Mouse (Mus musculus): ENCODE measurements around the gene Neu1. TPM values are rescaled to one million over a fixed set of nuclear protein-coding genes. Genes with fewer than 3 reads are reported as not detected.
"Not testable (repeated sequence)": the region's sequence is repeated elsewhere in the genome, so short reads cannot be mapped to it uniquely, and the experiment has no call there.

Neu1 gene
- polyA plus RNA-seq, 1 experiment from 2014 or later: 21.5 TPM

DNA sequence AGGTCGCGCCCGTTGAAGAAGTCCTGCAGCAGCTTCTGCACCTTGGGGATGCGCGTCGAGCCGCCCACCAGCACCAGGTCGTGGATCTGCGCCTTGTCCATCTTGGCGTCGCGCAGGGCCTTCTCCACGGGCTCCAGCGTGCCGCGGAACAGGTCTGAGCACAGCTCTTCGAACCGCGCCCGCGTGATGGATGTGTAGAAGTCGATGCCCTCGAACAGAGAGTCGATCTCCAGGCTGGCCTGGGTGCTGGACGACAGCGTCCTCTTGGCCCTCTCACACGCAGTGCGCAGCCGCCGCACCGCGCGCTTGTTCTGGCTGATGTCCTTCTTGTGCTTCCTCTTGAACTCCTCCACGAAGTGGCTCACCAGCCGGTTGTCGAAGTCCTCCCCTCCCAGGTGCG is 39.8 kb downstream of the Neu1 start:
- H3K9ac ChIP-seq; H3K27ac ChIP-seq (ENCODE audit: poor library complexity, severe bottlenecking); ATAC-seq (ENCODE audit: insufficient number of reproducible peaks, low FRiP score); H3K36me3 ChIP-seq; H3K4me1 ChIP-seq (replicated peaks); H3K4me2 ChIP-seq; H3K9me3 ChIP-seq (replicated peaks); H3K4me3 ChIP-seq: not testable (repeated sequence)
- H3K27me3 ChIP-seq (replicated peaks): peaks cover 30% of the 10 kb centered on the region
- WGBS: 26% methylated on average over 19 of the region's 37 CpGs

DNA sequence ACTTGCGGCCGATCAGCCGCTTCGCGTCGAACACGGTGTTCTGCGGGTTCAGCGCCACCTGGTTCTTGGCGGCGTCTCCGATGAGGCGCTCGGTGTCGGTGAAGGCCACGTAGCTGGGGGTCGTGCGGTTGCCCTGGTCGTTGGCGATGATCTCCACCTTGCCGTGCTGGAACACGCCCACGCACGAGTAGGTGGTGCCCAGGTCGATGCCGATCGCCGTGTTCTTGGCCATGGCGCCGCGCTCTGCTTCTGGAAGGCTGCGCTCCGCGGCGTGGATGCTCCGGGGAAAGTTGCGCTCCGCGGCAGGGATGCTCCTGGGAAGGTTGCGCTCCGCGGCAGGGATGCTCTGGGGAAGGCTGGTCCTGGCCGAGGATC is 40.6 kb downstream of the Neu1 start:
- H3K4me1 ChIP-seq (replicated peaks); H3K9me3 ChIP-seq (replicated peaks); H3K36me3 ChIP-seq; H3K27ac ChIP-seq (ENCODE audit: poor library complexity, severe bottlenecking); H3K9ac ChIP-seq: not testable (repeated sequence)
- WGBS: 1% methylated on average over 18 of the region's 43 CpGs
- peak; percentile 20 for ATAC-seq (ENCODE audit: insufficient number of reproducible peaks, low FRiP score)
- Histone ChIP-seq H3K27me3 (replicated peaks) (peaks cover 26% of the 10 kb centered on the region), H3K4me2 (peak overlapping the region; percentile 90), H3K4me3 (peak overlapping the region; percentile 53)

DNA sequence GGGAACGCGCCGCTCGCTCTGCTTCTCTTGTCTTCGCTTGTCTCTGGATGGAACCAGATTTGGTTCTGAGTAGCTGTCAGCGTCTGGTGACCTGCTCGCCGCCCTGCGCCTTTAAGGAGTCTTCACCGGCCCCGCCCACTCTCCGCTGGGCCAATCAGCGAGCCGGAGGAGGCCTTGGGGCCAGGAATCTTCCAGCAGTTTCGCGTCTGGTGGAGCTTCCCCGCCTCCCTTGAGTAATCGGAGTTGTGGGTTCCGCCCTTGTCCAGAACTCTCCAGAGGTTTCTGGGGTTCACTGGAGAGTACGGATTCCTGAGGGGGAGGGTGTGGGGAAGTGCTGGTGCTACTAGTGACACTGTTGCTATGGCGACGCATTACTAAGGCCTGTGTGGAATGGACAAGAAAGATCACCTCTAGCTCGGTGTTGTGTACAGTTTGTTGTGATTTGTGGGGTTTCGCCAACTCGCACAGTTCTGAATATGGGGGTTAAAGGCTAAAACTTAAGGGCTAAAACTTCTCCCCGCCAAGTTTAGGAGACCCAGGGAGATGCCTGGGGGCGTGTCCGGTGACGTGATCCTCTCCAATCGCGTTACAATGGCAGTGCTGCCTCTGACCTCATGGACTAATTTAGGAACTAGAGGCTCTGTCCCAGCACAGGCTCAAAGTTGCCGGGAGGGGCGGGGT is 41.2 kb downstream of the Neu1 start, which contains the start of the genes Hspa1a and Hspa1l:
Gene Hspa1a (minus strand): TSS at position 88 of the 681 bp plus-strand sequence.
Gene Hspa1l (plus strand): TSS at position 635 of the 681 bp plus-strand sequence.
- ATAC-seq (ENCODE audit: insufficient number of reproducible peaks, low FRiP score): peak; percentile 95
- H3K4me1 ChIP-seq (replicated peaks); H3K36me3 ChIP-seq; H3K9me3 ChIP-seq (replicated peaks): not testable (repeated sequence)
- peak within 1 kb of the TSS; percentile 90 for H3K4me2 ChIP-seq
- peak within 1 kb of the TSS; percentile 53 for H3K4me3 ChIP-seq
- H3K9ac ChIP-seq: peak within 1 kb of the TSS; percentile 65
- under 1% methylated on average over 29 of the region's 33 CpGs for WGBS
- H3K27ac ChIP-seq (ENCODE audit: poor library complexity, severe bottlenecking): peak within 1 kb of the TSS; percentile 79
- H3K27me3 ChIP-seq (replicated peaks): peaks cover 26% of the 10 kb centered on the region

DNA sequence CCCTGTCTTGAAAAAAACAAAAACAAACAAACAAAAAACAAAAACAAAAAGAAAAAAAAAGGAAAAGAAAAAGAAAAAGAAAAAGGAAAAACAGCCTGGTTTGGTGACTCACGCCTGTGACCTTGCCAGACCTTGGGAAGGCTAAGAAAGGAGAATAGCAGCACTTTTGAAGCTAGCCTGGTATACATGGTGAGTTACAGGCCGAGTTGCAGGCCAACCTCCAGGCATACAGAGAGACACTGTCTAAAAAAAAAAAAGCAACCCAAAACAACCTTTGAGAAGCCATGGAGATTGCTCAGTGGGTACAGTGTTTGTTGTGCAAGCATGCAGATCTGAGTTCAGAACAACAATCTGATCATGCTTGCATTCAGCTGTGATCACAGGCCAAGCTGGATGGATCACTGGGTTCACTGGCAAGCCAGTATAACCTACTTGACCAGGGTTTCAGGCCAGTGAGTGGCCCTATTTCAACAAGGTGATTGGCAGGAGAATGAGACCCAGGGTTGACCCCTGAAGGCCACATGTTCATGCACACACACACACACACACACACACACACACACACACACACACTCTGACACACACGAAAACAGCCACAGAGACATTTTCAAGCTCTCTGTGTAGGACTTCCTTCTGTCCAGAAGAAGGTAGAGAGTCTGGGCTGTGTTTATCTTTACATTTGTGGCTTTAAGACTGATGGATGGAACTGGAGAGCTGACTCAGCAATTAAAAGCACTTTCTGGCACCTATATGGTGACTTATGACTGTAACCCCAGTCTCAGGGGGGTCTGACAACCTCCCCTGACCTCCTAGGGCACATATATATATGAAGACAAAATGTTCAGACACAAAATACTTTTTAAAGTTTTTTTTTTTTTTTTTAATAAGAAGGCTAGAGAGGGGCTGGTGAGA is 44.8 kb downstream of the Neu1 start:
- Histone ChIP-seq H3K9ac (no peak overlapping the region), H3K9me3 (replicated peaks) (no peaks in the 10 kb centered on the region), H3K4me3 (no peak overlapping the region), H3K27me3 (replicated peaks) (no peaks in the 10 kb centered on the region), H3K27ac (ENCODE audit: poor library complexity, severe bottlenecking) (no peak overlapping the region), H3K4me2 (no peak overlapping the region), H3K4me1 (replicated peaks) (peaks cover 8% of the 10 kb centered on the region), H3K36me3 (no peaks in the 10 kb centered on the region; the same call in 1 of the 2 replicates)
- no peak for ATAC-seq (ENCODE audit: insufficient number of reproducible peaks, low FRiP score)
- WGBS: 73% methylated on average over 3 of the region's 3 CpGs

DNA sequence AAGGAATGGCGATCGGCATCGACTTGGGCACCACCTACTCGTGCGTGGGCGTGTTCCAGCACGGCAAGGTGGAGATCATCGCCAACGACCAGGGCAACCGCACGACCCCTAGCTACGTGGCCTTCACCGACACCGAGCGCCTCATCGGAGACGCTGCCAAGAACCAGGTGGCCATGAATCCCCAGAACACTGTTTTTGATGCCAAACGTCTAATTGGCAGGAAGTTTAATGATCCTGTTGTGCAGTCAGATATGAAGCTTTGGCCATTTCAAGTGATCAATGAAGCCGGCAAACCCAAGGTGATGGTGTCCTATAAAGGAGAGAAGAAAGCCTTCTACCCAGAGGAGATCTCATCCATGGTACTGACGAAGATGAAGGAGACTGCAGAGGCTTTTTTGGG is 45.9 kb downstream of the Neu1 start:
- ATAC-seq (ENCODE audit: insufficient number of reproducible peaks, low FRiP score): no peak
- no peak overlapping the region for H3K4me3 ChIP-seq
- no peak overlapping the region for H3K27ac ChIP-seq (ENCODE audit: poor library complexity, severe bottlenecking)
- H3K4me1 ChIP-seq (replicated peaks): peaks cover 10% of the 10 kb centered on the region
- no peaks in the 10 kb centered on the region for H3K27me3 ChIP-seq (replicated peaks)
- H3K36me3 ChIP-seq: no peaks in the 10 kb centered on the region; the same call in 1 of the 2 replicates
- no peak overlapping the region for H3K4me2 ChIP-seq
- H3K9me3 ChIP-seq (replicated peaks): no peaks in the 10 kb centered on the region
- WGBS: 90% methylated on average over 20 of the region's 20 CpGs
- no peak overlapping the region for H3K9ac ChIP-seq

DNA sequence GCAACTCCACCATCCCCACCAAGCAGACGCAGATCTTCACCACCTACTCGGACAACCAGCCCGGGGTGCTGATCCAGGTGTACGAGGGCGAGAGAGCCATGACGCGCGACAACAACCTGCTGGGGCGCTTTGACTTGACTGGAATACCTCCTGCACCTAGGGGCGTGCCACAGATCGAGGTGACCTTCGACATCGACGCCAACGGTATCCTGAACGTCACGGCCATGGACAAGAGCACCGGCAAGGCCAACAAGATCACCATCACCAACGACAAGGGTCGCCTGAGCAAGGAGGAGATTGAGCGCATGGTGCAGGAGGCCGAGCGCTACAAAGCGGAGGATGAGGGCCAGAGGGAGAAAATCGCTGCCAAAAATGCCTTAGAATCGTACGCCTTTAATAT is 47.2 kb downstream of the Neu1 start:
- H3K27me3 ChIP-seq (replicated peaks): no peaks in the 10 kb centered on the region
- peaks cover 11% of the 10 kb centered on the region for H3K4me1 ChIP-seq (replicated peaks)
- no peak overlapping the region for H3K9ac ChIP-seq
- ATAC-seq (ENCODE audit: insufficient number of reproducible peaks, low FRiP score): no peak
- H3K9me3 ChIP-seq (replicated peaks): no peaks in the 10 kb centered on the region
- no peak overlapping the region for H3K4me2 ChIP-seq
- no peak overlapping the region for H3K4me3 ChIP-seq
- H3K36me3 ChIP-seq: no peaks in the 10 kb centered on the region; the same call in 1 of the 2 replicates
- no peak overlapping the region for H3K27ac ChIP-seq (ENCODE audit: poor library complexity, severe bottlenecking)
- WGBS: 81% methylated on average over 27 of the region's 27 CpGs

DNA sequence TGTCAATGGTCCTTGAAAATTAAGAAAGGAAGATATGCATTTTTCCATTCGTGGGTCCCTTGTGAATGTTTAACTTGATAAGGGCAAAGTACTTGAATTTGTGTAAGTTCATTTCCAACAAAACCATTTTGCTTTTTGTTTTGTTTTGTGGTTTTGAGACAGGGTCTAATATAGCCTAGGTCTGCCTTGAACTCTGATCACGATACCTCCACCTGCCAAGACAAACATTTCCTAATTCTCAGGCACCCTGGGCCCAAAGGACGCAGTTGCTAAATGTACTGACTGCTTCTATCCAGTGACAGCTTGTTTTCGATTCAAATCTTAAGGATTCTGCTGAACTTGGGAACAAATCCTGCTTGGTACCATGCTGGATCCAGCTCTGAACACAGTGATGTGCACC is 48.6 kb downstream of the Neu1 start:
- H3K27me3 ChIP-seq (replicated peaks): no peaks in the 10 kb centered on the region
- no peak overlapping the region for H3K9ac ChIP-seq
- no peaks in the 10 kb centered on the region for H3K9me3 ChIP-seq (replicated peaks)
- no peak for ATAC-seq (ENCODE audit: insufficient number of reproducible peaks, low FRiP score)
- H3K36me3 ChIP-seq: peaks cover 2% of the 10 kb centered on the region
- H3K4me2 ChIP-seq: no peak overlapping the region
- H3K4me3 ChIP-seq: no peak overlapping the region
- peaks cover 11% of the 10 kb centered on the region for H3K4me1 ChIP-seq (replicated peaks)
- no peak overlapping the region for H3K27ac ChIP-seq (ENCODE audit: poor library complexity, severe bottlenecking)
- 91% methylated on average over 4 of the region's 4 CpGs for WGBS

DNA sequence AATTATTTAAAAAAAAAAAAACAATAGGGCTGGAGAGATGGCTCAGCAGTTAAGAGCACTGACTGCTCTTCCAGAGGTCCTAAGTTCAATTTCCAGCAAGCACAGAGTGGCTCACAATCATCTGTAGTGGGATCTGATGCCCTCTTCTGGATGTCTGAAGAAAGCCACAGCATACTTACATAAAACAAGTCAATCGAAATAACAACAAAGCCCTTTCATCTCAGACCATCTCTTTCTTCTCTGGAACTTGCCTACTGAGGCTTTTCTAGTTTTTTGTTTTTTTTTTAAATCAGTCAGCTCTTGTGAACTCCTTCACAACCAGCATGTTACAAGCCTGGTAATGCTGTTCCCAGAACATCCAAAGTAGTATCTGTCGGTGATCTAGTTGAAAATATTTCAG is 49.6 kb downstream of the Neu1 start:
- Histone ChIP-seq H3K4me3 (peak overlapping the region; percentile 85), H3K4me2 (peak overlapping the region; percentile 92), H3K9ac (peak overlapping the region; percentile 90), H3K4me1 (replicated peaks) (peaks cover 11% of the 10 kb centered on the region), H3K27ac (ENCODE audit: poor library complexity, severe bottlenecking) (no peak overlapping the region), H3K27me3 (replicated peaks) (no peaks in the 10 kb centered on the region), H3K36me3 (peaks cover 12% of the 10 kb centered on the region), H3K9me3 (replicated peaks) (no peaks in the 10 kb centered on the region)
- no peak for ATAC-seq (ENCODE audit: insufficient number of reproducible peaks, low FRiP score)
- WGBS: 14% methylated on average over 2 of the region's 2 CpGs

DNA sequence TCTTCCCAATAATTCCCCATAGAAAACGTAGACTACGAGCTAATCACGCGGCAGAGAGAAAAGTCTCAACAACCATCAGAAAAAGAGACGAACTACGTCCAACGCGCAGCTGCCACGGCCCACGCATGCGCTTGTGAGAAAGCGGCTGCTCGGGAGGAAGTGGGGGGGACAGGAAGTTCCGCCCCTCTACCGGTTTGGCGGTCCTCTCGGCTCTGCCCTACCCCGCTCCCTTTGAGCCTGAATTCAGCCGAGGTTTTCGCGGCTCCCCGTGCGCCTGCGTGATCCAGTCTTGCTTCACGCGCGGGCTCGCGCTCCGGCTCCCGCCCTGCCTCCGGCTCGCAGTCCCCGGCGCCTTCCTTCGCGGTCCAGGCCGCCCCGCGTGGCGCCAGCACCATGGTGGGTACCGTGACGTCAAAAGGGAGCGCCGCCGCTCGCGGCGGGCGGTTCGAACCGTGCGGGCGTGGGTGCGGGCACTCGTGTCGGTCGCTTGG is 50.7 kb downstream of the Neu1 start, which contains the start of gene Lsm2:
Gene Lsm2 (plus strand): TSS at position 173 of the 491 bp plus-strand sequence.
- Histone ChIP-seq H3K4me1 (replicated peaks) (peaks cover 11% of the 10 kb centered on the region), H3K27ac (ENCODE audit: poor library complexity, severe bottlenecking) (peak within 1 kb of the TSS; percentile 95), H3K36me3 (peaks cover 23% of the 10 kb centered on the region), H3K4me3 (peak within 1 kb of the TSS; percentile 85), H3K9me3 (replicated peaks) (no peaks in the 10 kb centered on the region), H3K27me3 (replicated peaks) (no peaks in the 10 kb centered on the region), H3K9ac (peak within 1 kb of the TSS; percentile 90), H3K4me2 (peak within 1 kb of the TSS; percentile 92)
- ATAC-seq (ENCODE audit: insufficient number of reproducible peaks, low FRiP score): peak; percentile 93
- WGBS: under 1% methylated on average over 58 of the region's 58 CpGs

DNA sequence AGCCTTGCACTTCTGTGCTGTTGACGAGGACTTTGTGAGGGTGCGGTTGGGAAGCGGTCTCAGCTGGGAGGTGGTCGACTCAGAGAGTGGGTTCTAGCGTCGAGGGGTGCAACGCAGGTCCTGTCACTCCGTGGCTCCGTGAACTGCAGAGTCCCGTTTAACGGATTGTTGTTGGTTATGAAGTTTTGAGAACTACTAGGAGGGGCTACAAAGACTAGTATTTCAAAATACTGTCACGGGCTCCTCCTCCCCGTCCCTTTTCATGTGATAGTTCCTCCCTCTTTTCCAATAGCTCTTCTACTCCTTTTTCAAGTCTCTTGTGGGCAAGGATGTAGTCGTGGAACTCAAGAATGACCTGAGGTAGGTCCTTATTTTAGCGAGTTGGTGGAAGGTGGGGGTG is 51.3 kb downstream of the Neu1 start:
- no peaks in the 10 kb centered on the region for H3K9me3 ChIP-seq (replicated peaks)
- WGBS: under 1% methylated on average over 15 of the region's 15 CpGs
- peaks cover 25% of the 10 kb centered on the region for H3K36me3 ChIP-seq
- H3K4me1 ChIP-seq (replicated peaks): peaks cover 11% of the 10 kb centered on the region
- peak overlapping the region; percentile 90 for H3K9ac ChIP-seq
- H3K27me3 ChIP-seq (replicated peaks): no peaks in the 10 kb centered on the region
- H3K4me3 ChIP-seq: peak overlapping the region; percentile 85
- peak overlapping the region; percentile 95 for H3K27ac ChIP-seq (ENCODE audit: poor library complexity, severe bottlenecking)
- ATAC-seq (ENCODE audit: insufficient number of reproducible peaks, low FRiP score): peak; percentile 10; the same call in 1 of the 2 replicates
- H3K4me2 ChIP-seq: peak overlapping the region; percentile 92

DNA sequence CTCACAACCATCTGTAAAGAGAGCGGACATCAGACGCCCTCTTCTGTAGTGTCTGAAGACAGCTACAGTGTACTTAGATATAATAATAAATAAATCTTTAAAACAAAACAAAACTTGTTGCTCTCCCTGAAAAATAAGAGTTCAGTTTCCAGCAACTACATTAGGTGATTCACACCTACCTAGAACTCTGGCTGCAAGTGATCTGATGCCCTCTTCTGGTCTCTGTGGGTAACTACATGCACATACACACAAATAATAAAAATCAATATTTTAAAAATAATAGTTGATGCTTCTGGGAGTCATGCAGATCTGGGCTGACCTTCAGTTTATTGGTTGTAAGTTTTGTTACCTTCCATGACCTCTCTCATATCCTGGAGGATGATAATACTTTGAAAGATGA is 53.2 kb downstream of the Neu1 start:
- no peaks in the 10 kb centered on the region for H3K27me3 ChIP-seq (replicated peaks)
- WGBS: 76% methylated on average over 2 of the region's 2 CpGs
- H3K4me2 ChIP-seq: no peak overlapping the region
- H3K4me3 ChIP-seq: no peak overlapping the region
- peaks cover 11% of the 10 kb centered on the region for H3K4me1 ChIP-seq (replicated peaks)
- peak overlapping the region; percentile 10; the same call in 1 of the 2 replicates for H3K9ac ChIP-seq
- H3K9me3 ChIP-seq (replicated peaks): no peaks in the 10 kb centered on the region
- no peak overlapping the region for H3K27ac ChIP-seq (ENCODE audit: poor library complexity, severe bottlenecking)
- no peak for ATAC-seq (ENCODE audit: insufficient number of reproducible peaks, low FRiP score)
- H3K36me3 ChIP-seq: peaks cover 29% of the 10 kb centered on the region

Data from heart, embryonic 12.5 days (tissue).